Mouse (Mus musculus): ENCODE results near the gene P2rx3. TPM values are rescaled to one million over a fixed set of nuclear protein-coding genes. Genes with fewer than 3 reads are reported as not detected.

P2rx3 gene
- total RNA-seq, 2 experiments from 2014 or later: 0.14 to 0.24 TPM

- no peak for DNase-seq
These were observed 1.1 kb upstream of the P2rx3 start for GRCm38 (mm10) chr2:85038336-85038735.

- no peak for DNase-seq
These were observed 685 bp downstream of the P2rx3 start for GRCm38 (mm10) chr2:85036507-85037046.

- no peak for DNase-seq
These were observed 3.1 kb downstream of the P2rx3 start for GRCm38 (mm10) chr2:85034169-85034568.

GRCm38 (mm10) chr2:85033121-85033520 is 4.1 kb downstream of the P2rx3 start:
- no peak for DNase-seq

GRCm38 (mm10) chr2:85030989-85031388 is 6.3 kb downstream of the P2rx3 start:
- DNase-seq: no peak

- DNase-seq: no peak
These were observed 7.4 kb downstream of the P2rx3 start for GRCm38 (mm10) chr2:85029897-85030296.

- DNase-seq: no peak
These were observed 10.0 kb downstream of the P2rx3 start for GRCm38 (mm10) chr2:85027281-85027680.

GRCm38 (mm10) chr2:85026178-85026577 is 11.1 kb downstream of the P2rx3 start:
- no peak for DNase-seq

GRCm38 (mm10) chr2:85022043-85022442 is 15.2 kb downstream of the P2rx3 start:
- peak; percentile 33 for DNase-seq

- DNase-seq: no peak
These were observed 22.7 kb downstream of the P2rx3 start for GRCm38 (mm10) chr2:85014588-85014982.

- DNase-seq: no peak
These were observed 23.3 kb downstream of the P2rx3 start for GRCm38 (mm10) chr2:85013826-85014587.

GRCm38 (mm10) chr2:85012679-85013078 is 24.6 kb downstream of the P2rx3 start:
- DNase-seq: peak; percentile 34

- no peak for DNase-seq
These were observed 25.2 kb downstream of the P2rx3 start for GRCm38 (mm10) chr2:85011906-85012604.

GRCm38 (mm10) chr2:85009212-85009611 is 28.1 kb downstream of the P2rx3 start:
- no peak for DNase-seq

- peak; percentile 33 for DNase-seq
These were observed 29.5 kb downstream of the P2rx3 start for GRCm38 (mm10) chr2:85007729-85008128.

- DNase-seq: no peak
These were observed 30.7 kb downstream of the P2rx3 start for GRCm38 (mm10) chr2:85006600-85006999.

- no peak for DNase-seq
These were observed 32.9 kb downstream of the P2rx3 start for GRCm38 (mm10) chr2:85004341-85004740.

GRCm38 (mm10) chr2:85002575-85002974 is 34.7 kb downstream of the P2rx3 start:
- no peak for DNase-seq

GRCm38 (mm10) chr2:85001497-85001896 is 35.8 kb downstream of the P2rx3 start:
- no peak for DNase-seq

GRCm38 (mm10) chr2:84999486-85000181 is 37.6 kb downstream of the P2rx3 start:
- peak; percentile 24 for DNase-seq

GRCm38 (mm10) chr2:84996376-84996775 is 40.9 kb downstream of the P2rx3 start:
- DNase-seq: no peak

GRCm38 (mm10) chr2:84987930-84988329 is 49.3 kb downstream of the P2rx3 start, which contains the start of gene Prg3:
Prg3 (plus strand) TSS chr2:84988215.
- no peak for DNase-seq

GRCm38 (mm10) chr2:84980188-84980587 is 57.1 kb downstream of the P2rx3 start, which contains the start of gene Prg2:
Prg2 (plus strand) TSS chr2:84980461.
- DNase-seq: no peak
